Mouse (Mus musculus): ENCODE data around the gene Syce3. TPM values are rescaled to one million over a fixed set of nuclear protein-coding genes. Genes with fewer than 3 reads are reported as not detected.
"Not testable (repeated sequence)": the region's sequence is repeated elsewhere in the genome, so short reads cannot be mapped to it uniquely, and the experiment has no call there.

Gene Syce3
- not detected for total RNA-seq (2021)

DNA sequence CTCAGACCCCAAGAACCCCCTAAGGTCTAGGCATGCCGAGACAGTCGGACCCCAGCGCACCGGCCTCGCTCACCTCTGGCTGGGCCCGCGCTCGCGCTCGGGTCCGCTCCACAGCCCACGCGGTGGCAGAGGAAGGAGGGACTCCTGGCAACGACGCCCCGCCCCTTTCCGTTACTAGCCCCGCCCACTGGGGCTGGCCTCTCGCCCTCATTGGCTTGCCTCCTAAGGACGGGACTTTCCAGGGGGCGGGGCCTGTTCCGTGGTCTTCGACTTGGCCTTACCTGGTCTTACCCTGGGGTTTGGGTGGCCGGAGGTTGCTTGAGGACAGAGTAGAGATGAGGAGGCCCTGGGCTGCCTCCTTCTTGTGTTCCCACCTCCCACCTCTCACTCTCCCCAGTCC is at the start of gene Syce3:
TSS of gene Syce3 (minus strand) at position 386 of the 400 bp plus-strand sequence.
- DNase-seq = no peak

DNA sequence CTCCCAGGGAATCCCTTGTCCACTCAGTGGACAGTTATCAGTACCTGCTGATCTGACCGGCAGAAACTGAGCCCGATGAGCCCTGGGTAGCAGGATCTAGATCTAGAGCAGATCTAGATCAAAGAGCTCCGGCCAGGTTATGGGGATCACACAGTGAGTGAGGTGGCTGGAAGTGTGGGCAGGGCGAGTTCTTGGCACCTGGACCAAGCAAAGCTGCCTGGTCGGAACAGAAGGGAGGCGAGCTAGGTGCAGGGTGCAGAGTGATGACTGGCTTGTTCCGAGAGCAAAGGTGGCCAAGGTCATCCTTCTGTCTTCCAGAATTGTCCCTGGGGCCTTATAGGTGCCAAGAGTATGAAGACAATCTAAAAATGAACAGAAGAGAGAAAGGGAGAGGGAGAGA is 49.5 kb upstream of the Syce3 start:
- DNase-seq = no peak

DNA sequence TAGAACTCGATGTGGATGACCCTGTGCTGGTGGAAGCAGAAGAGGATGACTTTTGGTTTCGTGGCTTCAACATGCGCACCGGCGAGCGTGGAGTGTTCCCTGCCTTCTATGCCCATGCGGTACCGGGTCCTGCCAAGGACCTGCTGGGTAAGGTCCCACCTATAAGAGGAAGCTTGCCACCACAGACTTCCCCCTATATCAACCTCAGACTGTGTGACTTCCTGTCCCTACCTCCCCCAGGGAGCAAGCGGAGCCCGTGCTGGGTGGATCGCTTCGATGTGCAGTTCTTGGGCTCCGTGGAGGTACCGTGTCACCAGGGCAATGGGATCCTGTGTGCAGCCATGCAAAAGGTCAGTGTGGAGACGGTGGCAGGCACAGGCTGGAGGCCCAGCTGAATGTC is 48.6 kb upstream of the Syce3 start:
- DNase-seq = no peak

DNA sequence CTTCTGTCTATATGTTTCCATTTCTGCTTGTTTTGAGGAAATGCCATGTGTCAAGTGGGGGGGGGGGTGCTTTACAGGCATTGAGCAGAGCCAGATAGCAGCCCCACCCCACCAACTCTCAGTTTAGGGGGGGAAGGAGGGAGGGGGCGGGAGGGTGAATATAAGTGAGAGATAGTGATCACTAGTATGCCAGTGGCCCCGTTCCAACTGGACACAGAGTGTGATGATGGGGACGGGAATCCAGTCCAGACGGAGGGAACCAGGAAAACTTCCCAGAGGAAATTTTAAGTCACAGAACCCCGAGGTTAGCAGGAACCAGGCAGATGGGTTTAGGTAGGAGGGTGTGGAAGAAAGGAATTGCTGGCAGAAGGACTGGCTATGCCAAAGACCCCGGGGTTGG is 45.3 kb upstream of the Syce3 start:
- DNase-seq = no peak

DNA sequence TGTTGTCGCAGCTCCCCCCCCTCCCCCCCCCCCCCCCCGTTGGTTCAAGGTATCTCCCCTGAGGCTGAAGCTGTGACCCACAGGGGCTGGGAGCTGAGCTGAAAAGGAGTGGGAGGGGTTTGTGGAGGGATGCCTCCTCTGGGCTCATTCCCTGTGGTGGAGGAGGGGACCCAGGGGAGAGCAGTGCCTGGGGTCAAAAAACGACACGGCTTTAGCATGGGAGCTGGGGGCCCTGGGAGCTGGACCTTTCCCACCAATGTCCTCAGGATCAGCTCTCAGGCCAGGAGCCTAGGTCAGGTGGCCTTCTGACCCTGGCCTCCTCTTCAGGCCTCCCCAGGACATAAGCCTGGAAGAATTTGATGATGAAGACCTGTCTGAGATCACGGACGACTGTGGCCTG is 44.6 kb upstream of the Syce3 start:
- no peak for DNase-seq

DNA sequence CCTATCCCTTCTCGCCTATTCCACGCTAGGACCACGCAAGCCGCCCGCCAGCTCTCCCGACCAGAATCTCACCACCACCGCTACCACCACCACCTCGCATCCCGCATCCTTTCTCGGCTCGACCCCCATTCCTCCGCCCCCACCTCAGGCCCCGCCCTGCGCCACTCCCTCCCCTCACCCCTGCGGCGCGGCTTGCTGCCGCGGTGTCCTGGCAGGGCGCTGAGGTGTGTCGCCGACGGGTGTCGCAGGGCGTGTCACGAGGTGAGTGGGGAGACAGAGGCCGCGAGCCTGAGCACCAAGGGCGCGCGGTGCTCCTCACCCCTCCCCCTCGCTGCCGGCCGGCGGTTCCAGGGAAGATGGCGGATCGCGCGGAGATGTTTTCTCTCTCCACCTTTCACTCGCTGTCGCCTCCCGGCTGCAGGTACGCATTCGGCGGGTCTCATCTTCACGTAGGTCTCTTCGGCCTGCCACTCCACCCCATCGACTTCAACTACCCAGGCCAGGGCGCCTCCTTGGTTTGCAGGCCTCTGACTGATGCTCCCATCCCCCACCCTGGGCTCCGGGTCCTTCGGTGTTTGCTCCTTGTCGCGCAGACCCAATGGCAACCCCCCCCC is 43.7 kb upstream of the Syce3 start, which contains the start of gene Mapk8ip2:
TSS of gene Mapk8ip2 (plus strand) at position 49 of the 614 bp plus-strand sequence.
- DNase-seq = peak; percentile 61 to 63

DNA sequence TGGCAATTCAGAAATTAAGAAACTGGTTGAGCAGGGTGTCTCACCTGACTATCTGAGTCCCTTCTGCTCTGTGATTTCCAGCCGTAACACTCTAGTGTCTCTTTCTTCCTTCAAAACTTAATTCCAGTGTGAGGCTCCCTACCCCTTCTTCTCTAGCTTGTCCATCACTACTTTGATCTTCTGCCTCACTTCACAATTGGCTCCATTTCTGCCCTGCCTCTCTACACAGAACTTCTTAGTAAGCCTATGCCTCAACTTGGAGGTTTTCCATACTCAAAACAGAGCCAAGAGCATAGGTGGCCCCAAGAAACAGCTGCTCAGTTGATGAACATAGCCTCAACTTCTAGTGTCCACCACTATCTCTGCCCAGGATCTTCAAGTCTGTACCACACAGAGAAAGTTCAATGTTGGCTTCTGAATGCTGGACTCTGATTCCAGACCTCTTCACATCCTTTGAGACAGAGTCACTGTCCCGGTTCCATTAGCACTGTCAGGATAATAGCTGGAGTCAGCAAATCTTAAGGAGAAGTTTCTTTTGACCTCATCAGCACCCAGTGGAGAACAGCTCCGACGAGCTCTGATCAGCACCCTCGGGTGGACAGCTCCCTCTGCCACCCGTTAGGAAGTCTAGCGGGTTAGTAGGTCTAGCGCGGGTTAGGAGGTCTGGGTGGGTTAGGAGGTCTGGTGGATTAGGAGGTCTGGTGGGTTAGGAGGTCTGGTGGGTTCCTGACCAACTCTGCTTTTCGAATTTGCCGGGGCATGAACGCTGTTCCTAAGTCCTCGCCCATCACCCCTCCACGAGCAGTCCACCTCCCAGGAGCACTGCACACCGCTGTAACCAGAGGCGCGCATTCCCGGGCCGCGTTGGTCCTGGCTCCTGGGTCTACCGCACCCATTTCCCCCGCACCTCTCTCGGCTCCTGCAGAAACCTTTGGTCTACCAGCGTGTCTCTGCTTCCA is 42.9 kb upstream of the Syce3 start:
- no peak for DNase-seq

DNA sequence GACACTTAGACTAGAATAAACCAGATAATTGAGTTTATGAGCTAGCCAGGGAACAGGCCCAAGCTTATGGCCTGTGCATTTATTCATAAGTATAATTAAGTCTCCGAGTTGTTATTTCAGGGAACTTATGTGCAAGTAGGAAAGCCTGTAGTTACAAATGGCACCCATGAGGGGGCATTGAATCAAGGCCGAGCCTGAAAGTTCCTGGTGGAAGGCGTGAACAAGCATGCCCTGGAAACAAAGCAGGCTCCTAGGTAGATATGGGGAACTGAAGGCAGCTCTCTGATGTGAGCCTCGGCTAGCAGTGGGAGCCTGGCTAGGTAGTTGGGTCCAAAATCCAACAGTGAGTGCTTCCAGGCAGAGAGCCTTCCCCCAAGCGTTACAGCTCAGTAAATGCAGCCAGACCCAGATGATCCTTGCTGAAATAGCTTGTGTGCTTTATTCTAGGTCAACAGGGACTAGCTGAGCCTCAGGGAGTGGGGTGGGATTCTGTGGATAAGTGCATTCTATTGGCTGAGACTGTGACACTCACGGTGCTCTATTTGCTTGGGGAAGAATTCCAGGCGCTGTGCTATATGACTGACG is 32.3 kb upstream of the Syce3 start:
- no peak for DNase-seq

DNA sequence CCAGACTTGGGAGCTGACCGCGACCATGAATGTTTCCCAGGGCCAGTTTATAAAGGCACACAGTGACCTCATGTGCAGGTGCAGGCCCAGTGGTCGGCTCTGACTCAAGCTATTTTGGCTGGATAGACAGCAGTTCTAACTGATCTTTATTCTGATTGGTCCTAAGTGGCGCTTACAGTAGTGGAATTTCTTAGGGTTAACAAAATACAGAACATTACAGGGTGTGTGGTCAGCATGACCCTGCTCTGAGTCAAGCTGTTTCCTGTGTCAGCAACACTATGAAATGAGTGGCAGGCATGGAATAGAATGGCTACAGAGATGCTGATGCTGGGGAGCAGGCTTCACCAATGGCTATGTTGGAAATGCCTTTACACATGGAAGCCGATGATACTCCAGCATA is 25.6 kb upstream of the Syce3 start:
- DNase-seq = no peak

DNA sequence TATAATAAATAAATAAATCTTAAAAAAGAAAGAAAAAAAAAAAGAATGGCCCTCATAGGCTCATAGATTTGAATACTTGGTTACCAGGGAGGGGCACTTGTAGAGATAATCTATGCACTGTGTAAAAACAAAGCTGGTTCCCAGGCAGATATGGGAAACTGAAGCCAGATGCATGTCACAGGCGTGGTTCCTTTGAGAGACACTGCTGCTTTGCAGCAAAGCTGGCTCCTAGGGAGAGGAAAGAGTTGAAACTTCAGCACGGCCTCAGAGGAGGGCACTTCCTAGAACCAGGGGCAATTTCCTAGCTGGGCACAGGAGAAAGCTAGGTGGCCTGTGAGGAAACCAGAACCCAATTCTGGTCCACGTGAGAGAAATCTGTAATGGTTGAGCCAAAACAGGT is 23.8 kb upstream of the Syce3 start:
- DNase-seq = no peak

DNA sequence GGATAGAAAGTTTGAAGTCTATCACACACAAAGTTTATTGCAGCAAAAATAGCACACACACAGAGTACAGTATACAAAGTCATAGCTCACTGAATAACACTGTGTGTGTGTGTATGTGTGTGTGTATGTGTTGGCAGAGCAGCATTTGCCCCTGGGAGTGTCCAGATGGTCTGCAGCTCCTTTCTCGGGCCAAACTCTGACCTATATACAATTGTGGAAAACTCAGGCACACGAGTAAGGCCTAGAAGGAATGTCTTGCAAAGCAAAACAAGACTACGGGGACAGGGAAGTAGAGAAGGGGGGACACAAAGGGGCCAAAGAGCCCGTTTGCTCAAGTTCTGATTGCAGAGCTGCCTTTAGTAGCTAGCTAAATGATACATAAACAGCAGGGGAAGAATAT is 22.6 kb upstream of the Syce3 start:
- DNase-seq = no peak

DNA sequence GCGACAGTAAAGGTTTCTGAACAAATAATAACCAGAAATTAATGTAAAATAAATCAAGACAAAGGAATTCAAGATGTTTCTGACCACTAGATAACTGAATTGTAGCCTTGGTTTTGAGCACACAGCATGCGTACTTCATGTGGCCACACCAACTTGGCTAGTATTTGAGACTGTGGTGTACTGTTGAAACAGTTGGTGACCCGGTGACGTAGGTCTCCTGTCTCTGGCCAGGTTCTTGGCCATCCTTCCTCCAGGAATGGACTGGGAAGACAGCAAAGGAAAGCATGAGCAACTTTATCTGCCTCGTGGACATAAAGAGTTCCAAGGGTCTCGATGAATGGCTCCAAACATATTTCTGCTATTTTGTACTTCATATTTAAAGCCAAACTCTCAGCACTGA is 21.5 kb upstream of the Syce3 start:
- DNase-seq = no peak

DNA sequence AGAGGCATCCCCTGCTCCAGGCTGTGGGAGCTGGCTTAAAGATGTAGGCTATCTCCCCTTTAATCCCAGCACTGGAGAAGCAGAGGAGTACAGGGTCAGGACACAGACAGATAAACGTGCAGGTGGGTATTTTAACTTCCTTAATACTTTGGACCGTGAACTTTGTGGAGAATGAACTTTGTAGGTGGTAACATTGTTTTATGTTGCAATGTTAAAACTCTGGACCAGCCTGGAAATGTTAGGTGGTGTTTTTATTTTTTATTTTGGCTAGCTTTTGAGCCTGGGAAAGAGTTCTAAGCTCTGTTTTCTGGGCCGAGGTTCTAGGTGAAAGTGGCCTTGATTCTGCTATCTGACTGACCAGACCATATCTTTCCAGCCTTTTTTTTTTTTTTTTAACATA is 21.0 kb upstream of the Syce3 start:
- DNase-seq = no peak

DNA sequence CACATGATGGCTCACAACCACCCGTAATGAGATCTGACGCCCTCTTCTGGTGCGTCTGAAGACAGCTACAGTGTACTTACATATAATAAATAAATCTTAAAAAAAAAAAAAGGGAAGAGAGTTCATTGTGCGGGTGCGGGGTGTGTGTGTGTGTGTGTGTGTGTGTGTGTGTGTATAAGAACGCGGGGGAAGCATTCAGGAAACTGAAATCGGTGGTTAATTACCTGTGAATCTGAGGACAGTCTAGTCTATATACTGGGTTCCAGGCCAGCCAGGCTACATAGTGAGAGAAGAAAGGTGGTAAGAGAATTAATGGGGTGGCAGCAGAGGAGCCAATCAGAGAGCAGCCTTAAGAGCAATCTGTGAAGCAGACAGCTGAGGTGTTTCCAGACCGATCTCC is 20.5 kb upstream of the Syce3 start:
- DNase-seq = not testable (repeated sequence)

DNA sequence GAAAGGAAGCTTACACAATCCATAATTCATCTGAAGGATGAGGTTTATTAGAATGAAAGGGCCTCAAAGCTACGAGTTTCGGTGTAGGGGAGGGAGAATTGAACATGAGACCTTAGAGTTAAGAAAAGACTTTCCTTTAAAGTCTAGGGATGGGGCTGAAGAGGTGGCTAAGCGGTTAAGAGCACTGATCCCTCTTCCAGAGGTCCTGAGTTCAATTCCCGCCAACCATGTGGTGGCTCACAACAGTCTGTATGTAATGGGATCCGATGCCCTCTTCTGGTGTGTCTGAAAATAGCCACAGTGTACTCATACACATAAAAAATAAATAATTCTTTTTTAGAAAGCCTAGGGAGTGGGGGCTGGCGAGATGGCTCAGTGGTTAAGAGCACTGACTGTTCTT is 20.0 kb upstream of the Syce3 start:
- no peak for DNase-seq

DNA sequence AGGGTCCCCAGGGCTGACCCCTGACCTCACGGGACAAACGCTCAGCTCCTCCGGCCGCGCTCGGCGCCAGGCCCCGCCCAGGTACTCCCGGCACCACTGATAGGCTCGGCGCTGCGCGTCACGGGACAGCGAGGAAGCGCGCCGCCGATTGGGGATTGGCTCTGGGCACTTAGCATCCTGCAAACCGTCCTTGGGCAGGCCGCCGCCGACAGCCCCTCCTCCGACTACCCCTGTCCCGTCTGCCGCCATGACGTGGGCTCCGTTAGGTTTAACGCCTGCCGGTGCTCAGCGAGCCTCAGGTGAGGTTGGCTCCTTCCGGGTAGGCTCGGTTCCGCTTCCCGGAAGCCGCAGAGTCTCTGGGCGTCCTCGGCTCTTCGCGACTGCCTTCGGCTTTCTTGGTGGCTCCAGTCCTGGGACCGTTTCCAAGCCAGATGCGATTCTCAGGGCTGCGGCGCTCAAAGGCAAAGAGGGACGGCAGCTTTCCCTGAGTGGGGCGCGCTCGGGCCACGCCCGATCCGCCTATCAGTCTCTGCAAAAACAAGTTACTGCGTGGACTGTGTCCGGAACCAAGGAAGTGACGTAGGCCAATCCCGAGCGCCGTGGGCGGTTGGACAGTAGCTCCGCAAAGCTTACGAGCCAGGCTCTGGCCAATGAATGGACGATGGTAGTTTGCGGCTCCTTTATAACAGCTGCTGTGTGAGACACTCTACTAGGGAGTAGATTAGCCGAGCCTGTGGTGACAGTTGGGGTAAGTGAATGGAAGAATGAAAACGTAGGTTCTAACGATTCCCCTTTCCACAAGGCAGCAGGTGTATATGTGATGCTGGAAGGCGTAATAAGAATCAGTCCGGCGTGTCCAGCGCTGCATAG is 19.3 kb upstream of the Syce3 start, which contains the start of the genes C730034F03Rik, Gm44502 and Chkb:
TSS of gene C730034F03Rik (plus strand) at position 238 of the 870 bp plus-strand sequence.
TSS of gene Gm44502 (minus strand) at position 345 of the 870 bp plus-strand sequence.
TSS of gene Chkb (minus strand) at position 557 of the 870 bp plus-strand sequence.
- peak; percentile 90 to 92 for DNase-seq

DNA sequence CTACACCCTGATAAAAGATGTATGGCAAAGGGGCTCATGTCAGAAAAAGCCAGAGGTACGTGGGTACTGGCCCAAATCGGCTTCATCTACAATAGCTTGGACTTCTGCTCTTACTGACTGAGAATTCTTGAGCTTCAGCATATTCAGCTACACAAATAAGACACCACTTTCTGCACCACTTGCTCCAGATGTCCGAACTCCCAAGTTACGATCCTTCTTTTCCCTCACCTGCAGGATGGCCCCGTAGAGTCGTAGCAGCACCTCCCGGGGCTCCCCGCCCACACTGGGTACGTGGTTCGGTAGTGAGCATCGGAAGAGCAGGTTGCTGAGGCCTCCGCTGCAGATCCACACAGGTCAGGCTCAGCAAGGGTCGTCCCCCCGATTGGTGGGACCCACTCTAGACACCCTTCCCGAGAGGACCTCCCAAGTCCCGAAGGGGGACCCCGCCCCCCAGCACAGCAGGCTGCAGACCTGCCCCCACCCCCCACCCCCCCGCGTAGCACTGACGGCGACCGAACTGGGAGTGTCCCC is 18.6 kb upstream of the Syce3 start:
- no peak for DNase-seq

DNA sequence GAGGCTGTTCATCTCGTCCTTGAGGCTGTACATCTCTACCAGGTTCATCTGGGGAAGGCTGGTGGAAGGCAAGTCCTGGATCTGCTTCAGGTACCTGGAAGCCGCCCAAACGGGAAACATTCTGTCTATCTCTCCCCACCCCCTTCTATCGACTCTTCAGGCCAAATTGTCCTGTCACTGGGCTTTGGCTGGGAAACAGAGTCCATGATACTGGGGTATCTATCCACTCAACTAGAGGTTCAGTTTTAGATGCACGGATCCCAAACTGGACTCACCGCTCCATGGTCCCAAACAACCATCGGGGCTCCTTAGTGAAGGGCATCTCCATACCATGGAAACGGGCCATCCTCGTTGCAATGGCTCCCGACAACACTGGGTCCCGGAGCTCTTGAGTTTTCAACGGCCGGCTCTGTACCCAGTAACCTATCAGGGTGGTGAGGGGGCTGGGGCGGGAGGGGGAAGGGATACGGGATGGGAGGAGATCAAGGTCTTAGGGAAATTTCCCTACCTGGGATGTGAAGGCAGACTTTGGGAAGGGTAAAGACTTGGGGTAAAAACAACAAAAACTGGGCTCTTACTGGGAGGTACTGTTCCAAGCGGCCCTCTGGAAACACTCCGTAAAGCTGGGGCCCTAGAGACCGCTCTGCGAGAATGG is 18.0 kb upstream of the Syce3 start:
- no peak for DNase-seq

DNA sequence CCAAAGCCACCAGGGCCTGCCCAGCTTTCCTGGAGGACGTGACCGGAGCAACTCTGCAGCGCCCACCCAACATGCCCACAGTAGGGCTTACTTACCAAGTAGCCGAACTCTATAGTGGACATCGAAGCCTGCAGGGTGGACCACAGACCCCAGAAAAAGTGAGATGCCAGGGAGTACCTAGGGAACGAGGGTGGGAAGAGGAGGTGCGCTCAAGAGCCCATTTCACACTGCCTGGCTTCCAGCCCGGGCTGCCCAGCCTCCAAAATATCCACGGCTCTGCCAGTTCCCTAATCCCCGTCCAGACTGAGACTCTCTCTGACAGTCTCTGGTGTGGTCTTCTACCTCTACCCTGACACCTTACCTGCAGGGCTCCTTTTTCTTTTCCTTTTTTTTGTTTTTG is 16.4 kb upstream of the Syce3 start:
- no peak for DNase-seq

DNA sequence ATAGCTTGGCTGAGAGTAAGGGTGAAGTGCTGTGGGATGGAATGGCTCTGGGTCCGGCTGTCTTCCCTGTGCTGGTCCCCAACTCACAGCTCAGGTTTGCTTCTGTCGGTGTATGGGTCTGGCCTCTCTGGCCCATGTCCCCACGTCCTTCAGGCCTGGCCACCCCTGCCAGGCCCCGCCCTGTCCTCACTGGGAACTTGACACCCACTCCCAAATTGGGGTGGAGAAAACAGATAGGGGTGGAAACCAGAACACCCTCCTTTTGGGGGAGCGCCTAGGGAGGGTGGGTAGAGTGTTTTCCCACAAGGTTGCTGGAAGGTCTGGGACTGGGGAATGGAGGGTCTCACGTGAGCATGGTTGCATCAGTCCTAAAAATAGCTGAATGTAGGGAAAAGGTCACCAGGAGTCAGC is 15.4 kb upstream of the Syce3 start, which contains the start of gene Cpt1b:
TSS of gene Cpt1b (minus strand) at position 153 of the 411 bp plus-strand sequence.
- no peak for DNase-seq

DNA sequence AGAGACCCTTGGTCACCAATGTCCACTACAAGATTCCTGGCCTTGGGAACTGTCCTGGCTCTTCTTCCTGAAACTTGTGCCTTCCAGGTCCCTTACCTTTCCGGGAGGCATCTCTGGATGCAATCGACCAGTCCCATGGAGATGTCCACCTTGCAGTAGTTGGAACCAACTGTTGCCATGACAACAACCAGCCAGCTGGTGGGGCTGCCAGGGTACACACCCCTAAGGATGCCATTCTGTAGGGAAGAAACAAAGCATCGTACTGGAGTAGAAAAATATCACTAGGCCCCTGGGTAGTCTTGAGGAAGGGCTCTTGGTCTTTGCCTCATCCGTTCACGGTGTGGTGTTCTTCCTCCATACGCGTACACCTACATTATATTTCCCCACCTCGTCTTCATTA is 14.3 kb upstream of the Syce3 start:
- DNase-seq = no peak
